Mouse (Mus musculus) liver, embryonic 14.5 days (tissue): Measurements from ENCODE around the gene Dpf3. TPM values are rescaled to one million over a fixed set of nuclear protein-coding genes. Genes with fewer than 3 reads are reported as not detected.
A peak's percentile ranks its signal among the peaks of the same experiment; 100 is the strongest.

ENCODE experiments used
- ATAC-seq: fragments of 200-750 bp; cut with Nextera tagmentation; 2 replicates; pipeline ENCODE4 v1.8.0; 2017; ENCODE audit warnings: moderate number of reproducible peaks, mild to moderate bottlenecking, moderate library complexity; ENCODE audit not compliant: insufficient read depth
- DNase-seq, 3 experiments: peaks; one replicate each; pipeline ENCODE4 v3.0.0-alpha.2; 2012 to 2013; ENCODE audit warnings: low read depth in 3 of 3, low spot score in 3 of 3
- H3K27ac ChIP-seq: fragments of 300-500 bp; sonication (generic); 2 replicates; pipeline ENCODE4 v1.5.1; 2014; ENCODE audit warnings: moderate library complexity, mild to moderate bottlenecking, control low read depth, inconsistent platforms
- H3K27me3 ChIP-seq: fragments of 300-500 bp; sonication (generic); 2 replicates; pipeline ENCODE4 v1.6.1; 2014; ENCODE audit warnings: mild to moderate bottlenecking, low read length, moderate library complexity; ENCODE audit not compliant: control insufficient read depth, insufficient read depth
- H3K36me3 ChIP-seq: fragments of 300-500 bp; sonication (generic); replicated peaks from 2 replicates; pipeline ENCODE4 v1.6.1; 2014; ENCODE audit warnings: low read depth; ENCODE audit not compliant: control insufficient read depth, insufficient read depth
- H3K4me1 ChIP-seq, 2 experiments: fragments of 200-500 bp in 1 of 2; fragments of 300-500 bp in 1 of 2; sonication (generic) in 1 of 2; replicated peaks; 2 replicates each; pipeline ENCODE4 v1.6.1; 2012 to 2014; ENCODE audit warnings: antibody characterized with exemption in 1 of 2, inconsistent platforms in 1 of 2, low read length in 1 of 2; ENCODE audit not compliant: control insufficient read depth in 2 of 2, insufficient read depth in 2 of 2
- H3K4me2 ChIP-seq: fragments of 300-500 bp; sonication (generic); 2 replicates; pipeline ENCODE4 v1.6.1; 2014; ENCODE audit warnings: low read depth, mild to moderate bottlenecking, control low read depth, moderate library complexity
- H3K4me3 ChIP-seq, 2 experiments: fragments of 200-500 bp in 1 of 2; fragments of 300-500 bp in 1 of 2; sonication (generic) in 1 of 2; 2 replicates each; pipeline ENCODE4 v1.5.1; 2012 to 2014; ENCODE audit warnings: low read depth in 2 of 2, low read length in 2 of 2, mild to moderate bottlenecking in 2 of 2, control low read depth in 1 of 2, inconsistent platforms in 1 of 2, moderate library complexity in 1 of 2; ENCODE audit not compliant: insufficient read depth in 1 of 2
- H3K9ac ChIP-seq: fragments of 300-500 bp; sonication (generic); replicated peaks from 2 replicates; pipeline ENCODE4 v1.6.1; 2014; ENCODE audit warnings: mild to moderate bottlenecking, control low read depth, moderate library complexity
- H3K9me3 ChIP-seq: fragments of 300-500 bp; sonication (generic); 2 replicates; pipeline ENCODE4 v1.6.1; 2016; ENCODE audit warnings: low read length, mixed read lengths; ENCODE audit not compliant: control insufficient read depth
- CTCF ChIP-seq: IDR thresholded peaks from 2 replicates; pipeline ENCODE4 v1.5.1; 2016; ENCODE audit warnings: antibody characterized with exemption, low read depth, control low read depth
- EP300 ChIP-seq: IDR thresholded peaks from 2 replicates; pipeline ENCODE4 v1.6.1; 2016; ENCODE audit warnings: antibody characterized with exemption, low read depth
- WGBS: fragments of 180-500 bp; shearing (Covaris S2); extraction: QIAGEN DNeasy Blood & Tissue Kit; methylation state at CpG from one replicate; pipeline ENCODE4 v1.1.7; 2014; ENCODE audit not compliant: insufficient replicate concordance; 5-methylcytosine and 5-hydroxymethylcytosine counted together
- polyA plus RNA-seq, 2 experiments: library from polyadenylated mRNA; depleted of rRNA in 1 of 2; stranded (reverse) in 1 of 2; unstranded in 1 of 2; fragments of >200 nt; fragmentation: Nextera tagmentation in 1 of 2; extraction: Ambion mirVana in 1 of 2; gene quantifications; 2 replicates each; pipeline versions ENCODE4 v1.2.1 to v1.2.3; 2012 to 2014

Gene Dpf3
- polyA plus RNA-seq, 2 experiments = 3.7 to 4.8 TPM

DNA sequence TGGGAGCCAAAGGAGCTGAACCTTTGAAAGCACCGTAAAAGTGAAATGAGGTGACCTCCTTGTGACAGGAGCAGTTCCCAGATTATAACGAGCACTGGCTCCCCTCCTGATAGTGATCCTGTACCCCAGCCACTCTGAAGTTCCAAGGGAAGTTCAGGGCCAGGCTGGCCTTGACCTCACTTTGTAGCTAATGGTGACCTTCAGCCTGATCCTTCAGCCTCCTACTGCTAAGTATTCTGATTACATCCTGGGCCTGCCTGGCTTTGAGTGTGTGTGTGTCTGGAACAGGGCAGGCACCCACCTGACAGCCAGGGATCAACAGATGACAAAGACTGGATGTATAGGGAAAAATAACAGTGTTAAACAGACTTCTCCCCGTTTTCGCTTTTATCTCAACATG, 36.4 kb upstream of the Dpf3 start:
- H3K4me1 ChIP-seq = peaks cover 0 to 18% of the 10 kb centered on the region in 2 experiments; a peak in 3 of 4 replicates
- 71% methylated on average over 4 of the region's 4 CpGs for WGBS
- DNase-seq = no peak

DNA sequence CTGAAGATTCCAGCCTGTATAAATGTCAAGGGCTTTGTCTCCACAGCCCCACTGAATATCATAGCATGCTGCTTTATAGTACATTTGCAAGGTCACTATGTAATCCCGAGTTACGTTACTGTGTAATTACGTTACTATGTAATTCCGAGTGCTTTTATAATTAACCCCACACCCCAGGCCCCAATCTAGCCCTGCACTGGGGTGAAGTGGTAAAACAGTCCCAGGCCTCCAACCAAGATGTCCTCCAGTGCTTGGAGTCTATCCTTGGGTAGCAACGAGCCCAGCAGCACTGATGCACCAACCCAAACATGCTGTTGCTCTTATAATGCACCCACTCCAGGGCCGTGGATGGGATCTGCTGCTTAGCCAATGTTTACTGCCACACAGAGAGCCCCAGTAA, 35.5 kb upstream of the Dpf3 start:
- Histone ChIP-seq H3K36me3 (no peaks in the 10 kb centered on the region), H3K4me1 (peaks cover 0 to 18% of the 10 kb centered on the region in 2 experiments; a peak in 3 of 4 replicates), H3K4me3 (no peak overlapping the region), H3K27ac (no peak overlapping the region), H3K9ac (no peak overlapping the region), H3K9me3 (no peaks in the 10 kb centered on the region), H3K4me2 (no peak overlapping the region), H3K27me3 (no peaks in the 10 kb centered on the region)
- DNase-seq = no peak
- 83% methylated on average over 6 of the region's 6 CpGs for WGBS
- ATAC-seq = no peak
- TF ChIP-seq EP300 (no peak), CTCF (no peak)

More for the DNA sequence above, 36.4 kb upstream of the Dpf3 start:
- Histone ChIP-seq H3K9me3 (no peaks in the 10 kb centered on the region), H3K4me2 (no peak overlapping the region), H3K27me3 (no peaks in the 10 kb centered on the region), H3K36me3 (no peaks in the 10 kb centered on the region), H3K27ac (no peak overlapping the region), H3K4me3 (no peak overlapping the region), H3K9ac (no peak overlapping the region)
- no peak for ATAC-seq
- TF ChIP-seq EP300 (no peak), CTCF (no peak)

DNA sequence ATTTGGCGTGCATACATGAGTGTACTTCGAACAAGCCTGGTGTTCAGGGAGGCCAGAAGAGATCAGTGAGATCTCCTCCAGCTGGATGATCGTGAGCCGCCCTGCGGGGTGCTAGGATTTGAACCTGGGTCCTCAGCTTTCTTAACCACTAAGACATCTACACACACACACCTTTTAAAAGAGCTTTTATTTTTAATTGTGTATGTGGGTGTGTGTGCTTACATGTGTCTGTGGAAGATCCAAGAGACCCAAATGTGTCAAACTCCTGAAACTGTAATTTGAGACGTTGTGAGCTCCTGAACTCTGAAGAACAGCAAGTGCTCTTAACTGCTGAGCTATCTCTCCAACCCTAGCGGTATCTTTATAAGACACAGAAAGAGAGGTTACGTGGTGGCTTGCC, 33.6 kb upstream of the Dpf3 start:
- Histone ChIP-seq H3K36me3 (no peaks in the 10 kb centered on the region), H3K4me2 (peak overlapping the region; percentile 84), H3K4me3 (peak overlapping the region; percentile 71 to 82), H3K9ac (peak overlapping the region; percentile 66), H3K9me3 (no peaks in the 10 kb centered on the region), H3K27me3 (no peaks in the 10 kb centered on the region), H3K4me1 (peaks cover 10 to 32% of the 10 kb centered on the region in 2 experiments; a peak in 3 of 4 replicates), H3K27ac (no peak overlapping the region)
- no peak for ATAC-seq
- WGBS = 21% methylated on average over 8 of the region's 8 CpGs
- DNase-seq = no peak
- TF ChIP-seq EP300 (no peak), CTCF (no peak)

DNA sequence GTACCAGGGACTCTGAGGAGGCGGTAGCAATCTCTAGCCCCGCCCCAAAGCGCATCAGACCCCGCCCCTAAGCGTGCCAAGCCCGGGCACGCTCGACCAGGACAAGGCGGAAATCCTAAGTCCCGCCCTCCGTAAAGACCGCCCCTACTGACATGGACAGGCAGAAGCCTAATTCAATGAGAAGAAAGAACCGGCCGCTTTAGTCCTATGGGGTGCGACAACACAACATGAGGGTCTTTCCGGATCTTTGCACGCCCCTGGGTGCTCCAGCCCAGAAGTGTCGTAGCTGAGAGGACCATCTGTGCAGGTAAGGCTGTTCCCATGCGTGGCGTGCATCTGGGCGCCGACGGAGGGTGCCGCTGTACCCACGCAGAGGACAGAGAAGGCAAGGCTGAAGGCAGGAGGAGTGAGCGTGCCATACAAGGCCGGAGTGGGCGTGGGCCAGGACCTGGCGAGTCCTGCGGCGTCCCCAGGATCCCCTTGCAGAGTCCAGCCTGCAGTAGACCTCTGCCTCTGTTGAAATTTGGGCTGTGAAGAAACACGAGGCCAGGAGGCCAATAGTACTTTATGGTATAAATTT, 32.9 kb upstream of the Dpf3 start, which contains the start of gene Dcaf4:
Gene Dcaf4 (plus strand): TSS at position 156 of the 580 bp plus-strand sequence.
- Histone ChIP-seq H3K4me1 (peaks cover 10 to 29% of the 10 kb centered on the region in 2 experiments; a peak in 3 of 4 replicates), H3K27ac (peak within 1 kb of the TSS; percentile 57), H3K27me3 (no peaks in the 10 kb centered on the region), H3K4me2 (peak within 1 kb of the TSS; percentile 84), H3K9me3 (no peaks in the 10 kb centered on the region), H3K9ac (peak within 1 kb of the TSS; percentile 66), H3K36me3 (no peaks in the 10 kb centered on the region), H3K4me3 (peak within 1 kb of the TSS; percentile 71 to 82)
- under 1% methylated on average over 32 of the region's 32 CpGs for WGBS
- DNase-seq (peak; percentile 92 to 94 (median 94)), ATAC-seq (peak; percentile 95)
- TF ChIP-seq EP300 (no peak), CTCF (peak; percentile 72)

DNA sequence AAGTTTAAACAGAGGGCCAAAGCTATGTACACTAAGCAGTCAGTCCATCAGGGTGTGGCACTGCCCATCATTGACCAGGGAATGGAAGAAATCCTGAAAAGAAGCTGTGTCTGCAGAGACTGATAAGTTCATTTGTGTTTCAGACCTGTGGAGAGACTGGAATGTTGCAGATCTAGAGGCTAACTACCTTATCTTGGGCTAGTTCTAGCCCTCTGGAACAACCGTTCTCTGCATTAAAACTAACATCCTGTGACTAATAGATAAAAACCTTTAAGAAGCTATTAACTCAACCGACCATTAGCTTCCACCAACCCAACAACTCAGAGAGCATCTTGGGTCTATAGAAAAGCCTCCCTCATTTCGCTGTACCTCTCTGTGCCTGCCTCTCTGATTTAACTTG, 30.1 kb upstream of the Dpf3 start:
- H3K27ac ChIP-seq = no peak overlapping the region
- 18% methylated on average over 3 of the region's 3 CpGs for WGBS

More for the DNA sequence above, 30.1 kb upstream of the Dpf3 start:
- Histone ChIP-seq H3K36me3 (no peaks in the 10 kb centered on the region), H3K9ac (no peak overlapping the region), H3K27me3 (no peaks in the 10 kb centered on the region; the same call in 1 of the 2 replicates), H3K4me1 (peaks cover 10 to 31% of the 10 kb centered on the region in 2 experiments; a peak in 3 of 4 replicates), H3K9me3 (no peaks in the 10 kb centered on the region), H3K4me2 (no peak overlapping the region), H3K4me3 (no peak overlapping the region)
- ATAC-seq = peak; percentile 10; the same call in 1 of the 2 replicates
- DNase-seq = peak in 2 of 3 experiments; percentile 38 to 41
- TF ChIP-seq EP300 (peak; percentile 76), CTCF (no peak)
